Mouse (Mus musculus) liver, embryonic 14.5 days (tissue): ENCODE measurements around the gene Ppil1.

Experiments used
- CTCF ChIP-seq: IDR thresholded peaks from 2 replicates; pipeline ENCODE4 v1.5.1; 2016; ENCODE audit warnings: antibody characterized with exemption, low read depth, control low read depth
- EP300 ChIP-seq: IDR thresholded peaks from 2 replicates; pipeline ENCODE4 v1.6.1; 2016; ENCODE audit warnings: antibody characterized with exemption, low read depth

- no peak for TF ChIP-seq CTCF
- no peak for TF ChIP-seq EP300
Observed at GRCm38 (mm10) chr17:29253684-29254083, 10.3 kb downstream of the Ppil1 start.
